Mouse (Mus musculus): Measurements from ENCODE around the gene Pik3c2g. TPM values are rescaled to one million over a fixed set of nuclear protein-coding genes. Genes with fewer than 3 reads are reported as not detected.

Pik3c2g gene
- total RNA-seq, 2 experiments from 2014 or later = not detected

Other genes with a start within 250 kb of the Pik3c2g start
- not detected in 2 replicates for gene Rergl, start 85.2 kb upstream of the Pik3c2g start, total RNA-seq (2015)
- not detected in 2 replicates for gene Rergl, start 85.2 kb upstream of the Pik3c2g start, total RNA-seq (2017)